Mouse (Mus musculus): ENCODE data around the gene Smok3c.

DNA sequence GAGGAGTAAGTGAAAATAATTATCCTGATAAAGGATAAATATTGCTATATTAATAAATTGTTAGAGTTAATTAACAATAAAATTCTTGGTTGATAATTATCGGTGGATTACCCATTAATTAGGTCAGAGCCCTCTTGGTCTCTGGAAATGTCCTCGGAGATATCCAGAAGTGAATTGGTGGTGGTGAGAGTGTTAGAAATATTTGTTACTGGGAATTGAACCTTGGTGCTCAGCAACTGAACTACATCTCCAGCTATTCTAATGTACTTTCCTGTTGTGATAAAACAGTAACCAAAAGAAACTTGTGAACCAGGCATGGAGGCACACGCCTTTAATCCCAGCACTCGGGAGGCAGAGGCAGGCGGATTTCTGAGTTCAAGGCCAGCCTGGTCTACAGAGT, 27.5 kb downstream of the Smok3c start:
- no peak for TF ChIP-seq ZC3H11A (IDR thresholded peaks at IDR 0.05; ENCODE audit: borderline replicate concordance, low read depth, low read length)
- TF ChIP-seq ZNF384 (IDR thresholded peaks at IDR 0.05; ENCODE audit: low read depth, low read length), result no peak
- no peak for TF ChIP-seq CHD2 (IDR thresholded peaks at IDR 0.05; ENCODE audit: low read depth, low read length)
